Mouse (Mus musculus) embryonic fibroblast, embryonic 13.5 days (primary cell): ENCODE results near the gene Sp7.

Experiments
- CTCF ChIP-seq: IDR thresholded peaks from 2 replicates; pipeline ENCODE4 v1.5.1; 2011; ENCODE audit warnings: mild to moderate bottlenecking, control low read depth, low read length, moderate library complexity, borderline replicate concordance; ENCODE audit not compliant: insufficient read depth
- POLR2A ChIP-seq: IDR thresholded peaks from 2 replicates; pipeline ENCODE4 v1.6.1; 2011; ENCODE audit warnings: low read depth, mild to moderate bottlenecking, control low read depth, low read length, moderate library complexity

DNA sequence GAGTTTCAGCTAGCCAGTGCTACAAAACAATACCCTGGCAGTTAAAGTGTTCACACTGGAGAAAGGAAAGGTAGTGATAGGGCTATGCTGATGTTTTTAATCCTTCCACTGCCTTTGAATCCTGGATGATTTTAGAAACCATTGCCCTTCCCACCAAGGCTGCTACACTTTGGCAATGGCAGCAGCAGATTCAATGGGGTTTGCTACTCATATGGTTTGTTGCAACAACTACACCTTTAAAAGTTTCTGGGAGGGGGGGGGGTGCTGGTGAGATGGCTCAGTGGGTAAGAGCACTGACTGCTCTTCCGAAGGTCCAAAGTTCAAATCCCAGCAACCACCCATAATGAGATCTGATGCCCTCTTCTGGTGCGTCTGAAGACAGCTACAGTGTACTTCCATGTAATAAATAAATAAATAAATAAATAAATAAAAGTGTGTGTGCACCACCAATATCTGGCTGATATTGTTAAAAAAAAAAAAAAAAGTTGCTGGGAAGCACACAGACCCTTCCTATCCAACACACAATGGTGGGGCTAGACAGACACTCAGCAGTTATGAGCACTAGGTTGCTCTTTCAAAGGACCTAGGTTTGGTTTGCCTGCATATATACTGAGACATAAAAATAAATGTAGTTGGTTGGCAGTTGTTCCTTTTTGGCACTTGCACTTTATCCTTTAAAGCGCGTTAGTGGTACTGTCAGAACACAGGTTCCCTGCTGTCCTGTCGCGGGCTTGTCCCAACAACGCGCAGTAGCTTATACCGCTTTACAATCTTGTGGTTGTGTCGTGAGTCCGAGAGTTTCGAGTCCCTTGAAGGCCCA, 42.1 kb downstream of the Sp7 start:
- TF ChIP-seq CTCF (no peak), POLR2A (no peak)
